Mouse (Mus musculus) colon, adult 2 months (tissue): Measurements from ENCODE around the gene Chst13. TPM values are rescaled to one million over a fixed set of nuclear protein-coding genes. Genes with fewer than 3 reads are reported as not detected.

Experiments used
- polyA plus RNA-seq: library from polyadenylated mRNA; depleted of rRNA; stranded (reverse); fragments of >200 nt; gene quantifications from 2 replicates; pipeline ENCODE4 v1.2.3, GENCODE M21; 2012; rRNA removed

The Chst13 gene
- polyA plus RNA-seq: 0.57 and 1.4 TPM in 2 replicates

DNA sequence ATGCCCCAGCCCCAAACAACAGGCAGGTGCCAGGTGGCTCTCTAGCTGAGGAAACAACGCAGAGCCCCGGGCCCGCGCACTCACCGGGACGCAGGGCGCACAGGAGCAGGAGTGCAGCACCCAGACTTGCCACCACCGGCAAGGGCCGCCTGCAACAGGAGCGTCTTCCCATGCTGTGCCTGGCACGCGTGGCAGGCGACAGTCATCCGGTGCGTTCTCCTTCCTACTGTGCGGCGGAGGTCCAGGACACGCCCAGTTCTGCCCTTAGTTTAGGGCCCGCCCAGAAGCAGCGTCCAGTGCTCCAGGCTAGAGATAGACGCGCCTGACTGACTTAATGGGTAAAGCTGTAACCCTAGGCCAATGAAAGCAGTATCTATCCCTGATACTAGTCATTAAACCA lies at the start of gene Chst13:
TSS of gene Chst13 (minus strand) at position 195 of the 400 bp plus-strand sequence.

GRCm38 (mm10) chr6:90368976-90369724 lies 44.2 kb upstream of the Chst13 start, which contains the start of gene Zxdc:
Zxdc (plus strand) TSS chr6:90369492.

GRCm38 (mm10) chr6:90332561-90333425 lies 7.8 kb upstream of the Chst13 start, which contains the start of gene Uroc1:
Uroc1 (plus strand) TSS chr6:90333284.

GRCm38 (mm10) chr6:90300919-90301318 lies 24.1 kb downstream of the Chst13 start, which contains the start of gene BC048671:
BC048671 (plus strand) TSS chr6:90301219.

Other genes with a start within 250 kb of the Chst13 start
- not detected in 2 replicates for gene Vmn1r49, start 246.7 kb downstream of the Chst13 start, polyA plus RNA-seq
- not detected in 2 replicates for gene Vmn1r50, start 223.8 kb downstream of the Chst13 start, polyA plus RNA-seq
- gene Vmn1r51, start 202.6 kb downstream of the Chst13 start, polyA plus RNA-seq: not detected in 2 replicates
- not detected in 2 replicates for gene Vmn1r52, start 150.4 kb downstream of the Chst13 start, polyA plus RNA-seq
- not detected in 2 replicates for gene V1ra8, start 122.4 kb downstream of the Chst13 start, polyA plus RNA-seq
- 0.10 TPM in 1 of 2 replicates, not detected in the other for gene Vmn1r53, start 100.7 kb downstream of the Chst13 start, polyA plus RNA-seq
- not detected in 2 replicates for gene Vmn1r54, start 78.9 kb downstream of the Chst13 start, polyA plus RNA-seq
- gene BC048671, start 24.0 kb downstream of the Chst13 start, polyA plus RNA-seq: not detected in 2 replicates
- gene Uroc1, start 8.1 kb upstream of the Chst13 start, polyA plus RNA-seq: not detected in 2 replicates
- 29.1 and 35.4 TPM in 2 replicates for gene Zxdc, start 44.3 kb upstream of the Chst13 start, polyA plus RNA-seq
- 0.12 and 0.31 TPM in 2 replicates for gene Cfap100, start 103.6 kb upstream of the Chst13 start, polyA plus RNA-seq
- 9.0 and 9.3 TPM in 2 replicates for gene Klf15, start 137.4 kb upstream of the Chst13 start, polyA plus RNA-seq
- gene Aldh1l1, start 161.2 kb upstream of the Chst13 start, polyA plus RNA-seq: 51.0 and 52.5 TPM in 2 replicates